Comparison of ENCODE assay signal across 10 mouse cellular contexts in genomic region chr7:122352566-122353277, GRCm38 (mm10).
DNase-seq lines count a peak whose midpoint lies in the region; ATAC-seq lines count a peak whose summit lies in the region.
"Had no signal": no experiment of that assay in that cellular context is flagged by ENCODE, and none has a peak within 500 bp of the region (broad histone marks: within the 10 kb centered on the region; RNA-seq: fewer than 3 reads in every experiment).

No protein-coding gene starts in this region.

- peak; percentile 60 to 72 for DNase-seq in cerebellum, postnatal 10 days
- DNase-seq in cerebellum, adult 9-10 months, result no peak
- DNase-seq in spleen, adult 18-20 months, result peak; percentile 33 to 64
- no peak for DNase-seq in spleen, adult 12 weeks (ENCODE audit: low spot score)
- peak; percentile 90 for DNase-seq in thymus, postnatal 4 days
- no peak for DNase-seq in adrenal gland, adult 18-20 months (ENCODE audit: low spot score in 2 of 2)
- DNase-seq in gastrocnemius, postnatal 4 days (ENCODE audit: low spot score in 2 of 2), result no peak
- DNase-seq: layer of hippocampus, postnatal 36 days had no signal

- ATAC-seq in midbrain, embryonic 16.5 days, result peak; percentile 48; the same call in 1 of the 2 replicates

- no peaks in the 10 kb centered on the region for H3K27me3 ChIP-seq in midbrain, embryonic 16.5 days (ENCODE audit: control insufficient read depth, insufficient read depth, low read depth, low read length)
- H3K27me3 ChIP-seq: heart, embryonic 12.5 days had no signal

- no peak overlapping the region; the same call in 1 of the 2 replicates for H3K9ac ChIP-seq in midbrain, embryonic 16.5 days (ENCODE audit: low read depth, low read length)
- H3K9ac ChIP-seq: heart, embryonic 12.5 days had no signal

- H3K36me3 ChIP-seq in midbrain, embryonic 16.5 days (ENCODE audit: control insufficient read depth, insufficient read depth, low read length), result no peaks in the 10 kb centered on the region
- H3K36me3 ChIP-seq: heart, embryonic 12.5 days had no signal

- no peak overlapping the region for H3K4me3 ChIP-seq in midbrain, embryonic 16.5 days (ENCODE audit: low read depth, low read length)
- H3K4me3 ChIP-seq: heart, embryonic 12.5 days had no signal

- no peaks in the 10 kb centered on the region for H3K9me3 ChIP-seq in midbrain, embryonic 16.5 days (replicated peaks; ENCODE audit: control insufficient read depth, low read length, poor library complexity, severe bottlenecking)
- H3K9me3 ChIP-seq: heart, embryonic 12.5 days had no signal

- 32% methylated on average over 12 of the region's 12 CpGs for WGBS in midbrain, embryonic 16.5 days

- H3K4me2 ChIP-seq in midbrain, embryonic 16.5 days (ENCODE audit: low read length), result no peak overlapping the region
- H3K4me2 ChIP-seq: heart, embryonic 12.5 days had no signal

- H3K4me1 ChIP-seq in midbrain, embryonic 16.5 days (ENCODE audit: control insufficient read depth, insufficient read depth, low read length), result peaks cover 2% of the 10 kb centered on the region; the same call in 1 of the 2 replicates

- H3K27ac ChIP-seq in midbrain, embryonic 16.5 days (ENCODE audit: low read length), result peak overlapping the region; percentile 13; the same call in 1 of the 2 replicates

Comparison
In these comparisons a context has a peak if more than half of its experiments do, and no peak if none do; other contexts are left out.
1. DNase-seq: peak in cerebellum, postnatal 10 days (2 of 2), spleen, adult 18-20 months (2 of 2) and thymus, postnatal 4 days (single experiment); none in cerebellum, adult 9-10 months (single experiment), spleen, adult 12 weeks (single experiment), adrenal gland, adult 18-20 months (0 of 2) and gastrocnemius, postnatal 4 days (0 of 2).